Mouse (Mus musculus): ENCODE results near the gene Olfr419. TPM values are rescaled to one million over a fixed set of nuclear protein-coding genes. Genes with fewer than 3 reads are reported as not detected.

Olfr419 gene
- polyA plus RNA-seq, 1 experiment from 2014 or later, result 0.11 TPM

GRCm38 (mm10) chr1:174216528-174217204 lies 35.2 kb downstream of the Olfr419 start:
- Histone ChIP-seq H3K36me3 (ENCODE audit: control insufficient read depth, insufficient read depth) (peaks cover 73% of the 10 kb centered on the region), H3K4me3 (ENCODE audit: low read depth, low read length) (no peak overlapping the region), H3K4me2 (ENCODE audit: low read depth, low read length) (no peak overlapping the region), H3K4me1 (ENCODE audit: control insufficient read depth, low read depth, low read length) (no peaks in the 10 kb centered on the region), H3K27ac (ENCODE audit: low read length) (no peak overlapping the region), H3K9me3 (replicated peaks; ENCODE audit: control insufficient read depth, low read length) (no peaks in the 10 kb centered on the region), H3K9ac (ENCODE audit: low read depth, low read length) (no peak overlapping the region), H3K27me3 (ENCODE audit: control insufficient read depth, insufficient read depth, low read depth, low read length) (no peaks in the 10 kb centered on the region)
- WGBS (ENCODE audit: insufficient replicate concordance), result 61% methylated on average over 8 of the region's 8 CpGs
- no peak for ATAC-seq (ENCODE audit: low read depth)

- no peak overlapping the region for H3K9ac ChIP-seq (ENCODE audit: low read depth, low read length)
- no peaks in the 10 kb centered on the region for H3K27me3 ChIP-seq (ENCODE audit: control insufficient read depth, insufficient read depth, low read depth, low read length)
- no peak overlapping the region for H3K4me3 ChIP-seq (ENCODE audit: low read depth, low read length)
- H3K36me3 ChIP-seq (ENCODE audit: control insufficient read depth, insufficient read depth), result peaks cover 80% of the 10 kb centered on the region
- no peak overlapping the region for H3K4me2 ChIP-seq (ENCODE audit: low read depth, low read length)
- H3K27ac ChIP-seq (ENCODE audit: low read length), result no peak overlapping the region
- WGBS (ENCODE audit: insufficient replicate concordance), result 76% methylated on average over 8 of the region's 8 CpGs
- H3K9me3 ChIP-seq (replicated peaks; ENCODE audit: control insufficient read depth, low read length), result no peaks in the 10 kb centered on the region
- no peak for ATAC-seq (ENCODE audit: low read depth)
- H3K4me1 ChIP-seq (ENCODE audit: control insufficient read depth, low read depth, low read length), result no peaks in the 10 kb centered on the region
Measured at GRCm38 (mm10) chr1:174215270-174216038, 36.4 kb downstream of the Olfr419 start.

- Histone ChIP-seq H3K9ac (ENCODE audit: low read depth, low read length) (no peak overlapping the region), H3K4me2 (ENCODE audit: low read depth, low read length) (no peak overlapping the region), H3K36me3 (ENCODE audit: control insufficient read depth, insufficient read depth) (peaks cover 78% of the 10 kb centered on the region), H3K9me3 (replicated peaks; ENCODE audit: control insufficient read depth, low read length) (no peaks in the 10 kb centered on the region), H3K4me3 (ENCODE audit: low read depth, low read length) (no peak overlapping the region), H3K27me3 (ENCODE audit: control insufficient read depth, insufficient read depth, low read depth, low read length) (no peaks in the 10 kb centered on the region), H3K4me1 (ENCODE audit: control insufficient read depth, low read depth, low read length) (no peaks in the 10 kb centered on the region), H3K27ac (ENCODE audit: low read length) (no peak overlapping the region)
- 79% methylated on average over 5 of the region's 5 CpGs for WGBS (ENCODE audit: insufficient replicate concordance)
- no peak for ATAC-seq (ENCODE audit: low read depth)
Measured at GRCm38 (mm10) chr1:174212286-174212685, 39.6 kb downstream of the Olfr419 start.

GRCm38 (mm10) chr1:174204699-174205098 lies 47.2 kb downstream of the Olfr419 start:
- H3K4me3 ChIP-seq (ENCODE audit: low read depth, low read length), result no peak overlapping the region
- H3K27me3 ChIP-seq (ENCODE audit: control insufficient read depth, insufficient read depth, low read depth, low read length), result no peaks in the 10 kb centered on the region
- H3K27ac ChIP-seq (ENCODE audit: low read length), result no peak overlapping the region
- no peaks in the 10 kb centered on the region for H3K9me3 ChIP-seq (replicated peaks; ENCODE audit: control insufficient read depth, low read length)
- peaks cover 58% of the 10 kb centered on the region for H3K36me3 ChIP-seq (ENCODE audit: control insufficient read depth, insufficient read depth)
- H3K4me1 ChIP-seq (ENCODE audit: control insufficient read depth, low read depth, low read length), result no peaks in the 10 kb centered on the region
- 56% methylated on average over 7 of the region's 7 CpGs for WGBS (ENCODE audit: insufficient replicate concordance)
- H3K4me2 ChIP-seq (ENCODE audit: low read depth, low read length), result no peak overlapping the region
- H3K9ac ChIP-seq (ENCODE audit: low read depth, low read length), result no peak overlapping the region
- ATAC-seq (ENCODE audit: low read depth), result no peak

Other genes with a start within 250 kb of the Olfr419 start
- 0.60 and 1.1 TPM in 2 replicates for gene Ifi205, start 220.3 kb downstream of the Olfr419 start, polyA plus RNA-seq (2015; fragmentation: Nextera tagmentation; extraction: Ambion mirVana)
- gene Olfr433, start 211.4 kb downstream of the Olfr419 start, polyA plus RNA-seq (2015; fragmentation: Nextera tagmentation; extraction: Ambion mirVana), result 0.09 and 0.12 TPM in 2 replicates
- not detected in 2 replicates for gene Olfr432, start 202.9 kb downstream of the Olfr419 start, polyA plus RNA-seq (2015; fragmentation: Nextera tagmentation; extraction: Ambion mirVana)
- gene Olfr430, start 185.5 kb downstream of the Olfr419 start, polyA plus RNA-seq (2015; fragmentation: Nextera tagmentation; extraction: Ambion mirVana), result not detected in 2 replicates
- not detected in 2 replicates for gene Olfr429, start 167.7 kb downstream of the Olfr419 start, polyA plus RNA-seq (2015; fragmentation: Nextera tagmentation; extraction: Ambion mirVana)
- gene Olfr427, start 155.2 kb downstream of the Olfr419 start, polyA plus RNA-seq (2015; fragmentation: Nextera tagmentation; extraction: Ambion mirVana), result not detected in 2 replicates
- not detected in 2 replicates for gene Olfr231, start 130.9 kb downstream of the Olfr419 start, polyA plus RNA-seq (2015; fragmentation: Nextera tagmentation; extraction: Ambion mirVana)
- gene Olfr424, start 120.5 kb downstream of the Olfr419 start, polyA plus RNA-seq (2015; fragmentation: Nextera tagmentation; extraction: Ambion mirVana), result not detected in 2 replicates
- gene Olfr420, start 96.4 kb downstream of the Olfr419 start, polyA plus RNA-seq (2015; fragmentation: Nextera tagmentation; extraction: Ambion mirVana), result 0.97 and 1.1 TPM in 2 replicates
- 35.2 and 38.2 TPM in 2 replicates for gene Spta1, start 79.3 kb downstream of the Olfr419 start, polyA plus RNA-seq (2015; fragmentation: Nextera tagmentation; extraction: Ambion mirVana)
- gene Mptx1, start 78.5 kb upstream of the Olfr419 start, polyA plus RNA-seq (2015; fragmentation: Nextera tagmentation; extraction: Ambion mirVana), result not detected in 2 replicates
- 0.04 TPM in 1 of 2 replicates, not detected in the other for gene Olfr417, start 113.1 kb upstream of the Olfr419 start, polyA plus RNA-seq (2015; fragmentation: Nextera tagmentation; extraction: Ambion mirVana)
- gene Olfr248, start 139.0 kb upstream of the Olfr419 start, polyA plus RNA-seq (2015; fragmentation: Nextera tagmentation; extraction: Ambion mirVana), result not detected in 2 replicates
- not detected in 2 replicates for gene Olfr414, start 172.0 kb upstream of the Olfr419 start, polyA plus RNA-seq (2015; fragmentation: Nextera tagmentation; extraction: Ambion mirVana)
- gene Olfr220, start 190.0 kb upstream of the Olfr419 start, polyA plus RNA-seq (2015; fragmentation: Nextera tagmentation; extraction: Ambion mirVana), result not detected in 2 replicates
- gene Fmn2, start 249.8 kb upstream of the Olfr419 start, polyA plus RNA-seq (2015; fragmentation: Nextera tagmentation; extraction: Ambion mirVana), result 0.02 and 0.04 TPM in 2 replicates

Measured in liver, embryonic 16.5 days (tissue).